Mouse (Mus musculus): ENCODE data around the gene Tex14. TPM values are rescaled to one million over a fixed set of nuclear protein-coding genes. Genes with fewer than 3 reads are reported as not detected.
"Not testable (repeated sequence)": the region's sequence is repeated elsewhere in the genome, so short reads cannot be mapped to it uniquely, and the experiment has no call there.

Tex14 gene
- polyA plus RNA-seq, 1 experiment: 0.98 TPM

- Histone ChIP-seq H3K4me3 (replicated peaks; ENCODE audit: insufficient read depth, low read depth, low read length) (no peak overlapping the region), H3K27me3 (ENCODE audit: control insufficient read depth, insufficient read depth, low read length) (no peaks in the 10 kb centered on the region), H3K27ac (ENCODE audit: insufficient read depth, low read length) (no peak overlapping the region), H3K4me1 (ENCODE audit: control insufficient read depth, insufficient read depth, low read length) (no peaks in the 10 kb centered on the region)
- no peak for TF ChIP-seq CTCF (IDR thresholded peaks at IDR 0.05; ENCODE audit: borderline replicate concordance, insufficient read depth, low read depth, low read length)
- TF ChIP-seq POLR2A (IDR thresholded peaks at IDR 0.05; ENCODE audit: borderline replicate concordance, insufficient read depth, low read length): no peak
- DNase-seq: no peak
- 38% methylated on average over 19 of the region's 19 CpGs for WGBS
Observed at GRCm38 (mm10) chr11:87467491-87468277, 62.8 kb downstream of the Tex14 start.

DNA sequence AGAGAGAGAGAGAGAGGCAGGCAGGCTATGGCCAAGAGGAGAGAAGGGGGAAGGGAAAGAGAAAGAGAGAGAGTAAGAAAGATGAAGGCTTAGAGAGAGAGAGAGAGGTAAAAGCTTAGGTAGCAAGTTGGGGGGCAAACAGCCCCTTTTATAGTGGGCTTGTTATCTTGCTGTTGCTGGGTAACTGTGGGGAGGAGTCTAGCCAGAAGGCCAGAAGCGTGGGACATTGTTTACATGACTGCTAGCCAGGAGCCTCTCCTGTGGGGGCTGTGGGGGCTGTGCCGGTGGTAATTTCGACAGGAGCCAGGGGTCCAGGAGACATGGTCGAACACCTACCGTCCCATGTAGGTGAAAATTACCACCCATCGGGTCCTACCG, 63.4 kb downstream of the Tex14 start:
- Histone ChIP-seq H3K27me3 (ENCODE audit: control insufficient read depth, insufficient read depth, low read length) (no peaks in the 10 kb centered on the region), H3K4me3 (replicated peaks; ENCODE audit: insufficient read depth, low read depth, low read length) (no peak overlapping the region), H3K27ac (ENCODE audit: insufficient read depth, low read length) (no peak overlapping the region), H3K4me1 (ENCODE audit: control insufficient read depth, insufficient read depth, low read length) (no peaks in the 10 kb centered on the region)
- WGBS: 44% methylated on average over 7 of the region's 7 CpGs
- DNase-seq: no peak
- TF ChIP-seq POLR2A (IDR thresholded peaks at IDR 0.05; ENCODE audit: borderline replicate concordance, insufficient read depth, low read length) (no peak), CTCF (IDR thresholded peaks at IDR 0.05; ENCODE audit: borderline replicate concordance, insufficient read depth, low read depth, low read length) (no peak)

- no peaks in the 10 kb centered on the region for H3K27me3 ChIP-seq (ENCODE audit: control insufficient read depth, insufficient read depth, low read length)
- TF ChIP-seq CTCF (IDR thresholded peaks at IDR 0.05; ENCODE audit: borderline replicate concordance, insufficient read depth, low read depth, low read length): no peak
- no peak for TF ChIP-seq POLR2A (IDR thresholded peaks at IDR 0.05; ENCODE audit: borderline replicate concordance, insufficient read depth, low read length)
- WGBS: 85% methylated on average over 9 of the region's 9 CpGs
- no peak overlapping the region for H3K4me3 ChIP-seq (replicated peaks; ENCODE audit: insufficient read depth, low read depth, low read length)
- no peak for DNase-seq
- H3K4me1 ChIP-seq (ENCODE audit: control insufficient read depth, insufficient read depth, low read length): no peaks in the 10 kb centered on the region
- H3K27ac ChIP-seq (ENCODE audit: insufficient read depth, low read length): no peak overlapping the region
Observed at GRCm38 (mm10) chr11:87468706-87469315, 63.9 kb downstream of the Tex14 start.

DNA sequence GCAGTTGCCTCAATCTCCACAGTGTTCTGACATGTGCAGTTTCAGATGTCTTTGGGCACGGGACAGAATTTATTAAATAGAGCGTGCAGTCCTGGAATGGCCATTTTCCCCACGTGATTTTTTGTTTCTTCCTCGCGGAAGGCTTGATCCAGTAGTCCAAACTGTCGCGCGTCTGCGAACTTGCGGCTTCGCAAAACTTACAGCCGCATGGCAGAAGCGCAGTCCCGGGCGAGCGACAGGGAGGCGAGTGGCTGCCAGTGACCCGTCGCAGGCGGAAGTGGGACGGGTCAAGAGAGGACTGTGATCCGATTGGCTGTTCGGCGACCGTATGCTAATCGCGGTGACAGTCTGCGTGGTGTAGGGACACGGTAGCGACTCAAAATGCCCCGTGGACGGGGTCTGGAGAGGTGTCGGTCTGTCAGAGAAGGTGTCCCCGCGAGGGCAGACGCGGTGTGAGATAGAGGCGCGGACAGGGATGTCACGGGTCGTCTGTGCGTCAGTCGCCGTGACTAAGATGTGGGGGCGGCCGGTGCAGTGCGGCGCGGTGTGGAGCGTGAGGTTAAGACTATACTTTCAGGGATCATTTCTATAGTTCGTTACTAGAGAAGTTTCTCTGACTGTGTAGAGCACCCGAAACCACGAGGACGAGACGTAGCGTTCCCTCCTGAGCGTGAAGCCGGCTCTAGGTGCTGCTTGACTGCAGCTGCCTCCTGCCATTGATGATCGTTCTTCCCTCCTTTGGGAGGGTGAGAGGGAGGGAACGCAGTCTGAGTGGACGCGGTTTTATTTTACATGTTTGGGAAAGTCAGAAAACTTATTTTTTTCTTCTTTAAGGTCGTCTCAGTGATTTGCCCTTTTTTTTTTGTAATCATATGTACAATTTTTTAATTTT, 66.2 kb downstream of the Tex14 start:
- DNase-seq: peak; percentile 73 to 77
- peak overlapping the region; percentile 18 for H3K4me3 ChIP-seq (replicated peaks; ENCODE audit: insufficient read depth, low read depth, low read length)
- not testable (repeated sequence) for H3K27ac ChIP-seq (ENCODE audit: insufficient read depth, low read length); H3K27me3 ChIP-seq (ENCODE audit: control insufficient read depth, insufficient read depth, low read length); H3K4me1 ChIP-seq (ENCODE audit: control insufficient read depth, insufficient read depth, low read length)
- under 1% methylated on average over 27 of the region's 63 CpGs for WGBS

GRCm38 (mm10) chr11:87471699-87471997, 66.8 kb downstream of the Tex14 start:
- not testable (repeated sequence) for H3K27ac ChIP-seq (ENCODE audit: insufficient read depth, low read length); H3K4me1 ChIP-seq (ENCODE audit: control insufficient read depth, insufficient read depth, low read length); H3K27me3 ChIP-seq (ENCODE audit: control insufficient read depth, insufficient read depth, low read length); H3K4me3 ChIP-seq (replicated peaks; ENCODE audit: insufficient read depth, low read depth, low read length); DNase-seq
- WGBS: 26% methylated on average over 1 of the region's 3 CpGs

DNA sequence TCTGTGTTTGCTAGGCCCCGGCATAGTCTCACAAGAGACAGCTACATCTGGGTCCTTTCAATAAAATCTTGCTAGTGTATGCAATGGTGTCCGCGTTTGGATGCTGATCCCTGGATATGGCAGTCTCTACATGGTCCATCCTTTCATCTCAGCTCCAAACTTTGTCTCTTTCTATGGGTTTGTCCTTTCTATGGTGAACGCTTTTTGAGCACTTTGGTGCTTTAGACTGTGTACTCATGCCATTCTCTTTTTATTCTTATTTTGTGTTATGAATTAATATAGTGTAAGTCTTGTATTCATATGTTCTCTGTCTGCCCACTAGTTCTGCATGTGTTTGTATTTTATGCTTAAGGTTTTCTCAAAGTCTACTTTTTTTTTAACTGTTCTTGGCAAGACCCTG, 67.2 kb downstream of the Tex14 start:
- WGBS: 35% methylated on average over 4 of the region's 4 CpGs
- not testable (repeated sequence) for DNase-seq; H3K4me3 ChIP-seq (replicated peaks; ENCODE audit: insufficient read depth, low read depth, low read length)

GRCm38 (mm10) chr11:87479172-87479571, 74.3 kb downstream of the Tex14 start:
- H3K27me3 ChIP-seq (ENCODE audit: control insufficient read depth, insufficient read depth, low read length); H3K4me1 ChIP-seq (ENCODE audit: control insufficient read depth, insufficient read depth, low read length); DNase-seq; H3K4me3 ChIP-seq (replicated peaks; ENCODE audit: insufficient read depth, low read depth, low read length); H3K27ac ChIP-seq (ENCODE audit: insufficient read depth, low read length): not testable (repeated sequence)
- WGBS: 83% methylated on average over 2 of the region's 2 CpGs

More for the DNA sequence above, 67.2 kb downstream of the Tex14 start:
- not testable (repeated sequence) for H3K27ac ChIP-seq (ENCODE audit: insufficient read depth, low read length); H3K4me1 ChIP-seq (ENCODE audit: control insufficient read depth, insufficient read depth, low read length); H3K27me3 ChIP-seq (ENCODE audit: control insufficient read depth, insufficient read depth, low read length)

DNA sequence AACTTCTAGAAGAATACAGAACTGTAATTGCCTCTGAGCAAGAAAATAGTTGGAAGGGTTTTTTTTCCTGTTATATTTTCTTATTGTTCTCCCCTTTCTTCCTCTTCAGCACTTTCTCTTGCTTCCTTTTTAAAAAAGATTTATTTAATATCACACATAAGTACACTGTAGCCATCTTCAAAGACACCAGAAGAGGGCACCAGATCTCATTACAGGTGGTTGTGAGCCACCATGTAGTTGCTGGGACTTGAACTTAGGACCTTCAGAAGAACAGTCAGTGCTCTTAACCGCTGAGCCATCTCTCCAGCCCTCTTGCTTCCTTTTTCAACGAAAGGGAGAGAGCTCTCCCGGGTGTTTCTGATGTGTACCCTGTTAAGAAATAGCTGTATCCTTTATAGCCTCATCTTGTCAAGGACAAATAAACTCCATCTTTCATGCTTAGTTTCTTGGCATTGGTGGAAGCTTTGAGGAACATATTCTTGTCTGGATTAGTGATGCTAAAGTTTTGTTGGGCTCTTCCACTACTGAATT, 79.0 kb downstream of the Tex14 start:
- DNase-seq: no peak
- H3K4me1 ChIP-seq (ENCODE audit: control insufficient read depth, insufficient read depth, low read length): no peaks in the 10 kb centered on the region; the same call in 1 of the 2 replicates
- TF ChIP-seq CTCF (IDR thresholded peaks at IDR 0.05; ENCODE audit: borderline replicate concordance, insufficient read depth, low read depth, low read length): no peak
- no peak for TF ChIP-seq POLR2A (IDR thresholded peaks at IDR 0.05; ENCODE audit: borderline replicate concordance, insufficient read depth, low read length)
- WGBS: 83% methylated on average over 3 of the region's 3 CpGs
- H3K27me3 ChIP-seq (ENCODE audit: control insufficient read depth, insufficient read depth, low read length): no peaks in the 10 kb centered on the region
- H3K4me3 ChIP-seq (replicated peaks; ENCODE audit: insufficient read depth, low read depth, low read length): no peak overlapping the region
- H3K27ac ChIP-seq (ENCODE audit: insufficient read depth, low read length): no peak overlapping the region
